Mouse (Mus musculus) hindbrain, postnatal 0 days (tissue): ENCODE measurements at regions not wholly inside any gene's neighbourhood (a gene's known extent, or its start where the extent isn't known, plus 50 kb on each side); places are given as distances from the start of the nearest gene placed in this dataset.

Experiments used
- ATAC-seq: fragments of 200-750 bp; cut with Nextera tagmentation; 2 replicates; pipeline ENCODE4 v1.8.0; 2017; ENCODE audit warnings: mild to moderate bottlenecking, moderate TSS enrichment, moderate library complexity
- DNase-seq: peaks from one replicate; pipeline ENCODE4 v3.0.0-alpha.2; 2015; ENCODE audit warnings: low spot score
- H3K27ac ChIP-seq: fragments of 300-500 bp; sonication (generic); 2 replicates; pipeline ENCODE4 v1.5.1; 2014; ENCODE audit warnings: mild to moderate bottlenecking
- H3K27me3 ChIP-seq: fragments of 300-500 bp; sonication (generic); 2 replicates; pipeline ENCODE4 v1.6.1; 2014; ENCODE audit warnings: low read length, mixed read lengths; ENCODE audit not compliant: insufficient read depth
- H3K36me3 ChIP-seq: fragments of 300-500 bp; sonication (generic); 2 replicates; pipeline ENCODE4 v1.6.1; 2014; ENCODE audit warnings: low read length, mixed read lengths; ENCODE audit not compliant: insufficient read depth
- H3K4me1 ChIP-seq: fragments of 300-500 bp; sonication (generic); 2 replicates; pipeline ENCODE4 v1.6.1; 2014; ENCODE audit warnings: antibody characterized with exemption, low read length, mixed read lengths; ENCODE audit not compliant: insufficient read depth
- H3K4me2 ChIP-seq: fragments of 300-500 bp; sonication (generic); 2 replicates; pipeline ENCODE4 v1.6.1; 2014; ENCODE audit warnings: low read depth, mild to moderate bottlenecking, low read length, moderate library complexity, mixed read lengths
- H3K4me3 ChIP-seq: fragments of 300-500 bp; sonication (generic); 2 replicates; pipeline ENCODE4 v1.5.1; 2014; ENCODE audit warnings: low read length
- H3K9ac ChIP-seq: fragments of 300-500 bp; sonication (generic); replicated peaks from 2 replicates; pipeline ENCODE4 v1.6.1; 2014; ENCODE audit warnings: mild to moderate bottlenecking, low read length, moderate library complexity, mixed read lengths
- H3K9me3 ChIP-seq: fragments of 300-500 bp; sonication (generic); 2 replicates; pipeline ENCODE4 v1.6.1; 2016; ENCODE audit warnings: low read length, mixed read lengths
- CTCF ChIP-seq: IDR thresholded peaks from 2 replicates; pipeline ENCODE4 v1.5.1; 2016; ENCODE audit warnings: antibody characterized with exemption, control low read depth, low read depth
- WGBS: fragments of 180-500 bp; shearing (Covaris S2); extraction: QIAGEN DNeasy Blood & Tissue Kit; methylation state at CpG from one replicate; pipeline ENCODE4 v1.1.7; 2014; 5-methylcytosine and 5-hydroxymethylcytosine counted together

DNA sequence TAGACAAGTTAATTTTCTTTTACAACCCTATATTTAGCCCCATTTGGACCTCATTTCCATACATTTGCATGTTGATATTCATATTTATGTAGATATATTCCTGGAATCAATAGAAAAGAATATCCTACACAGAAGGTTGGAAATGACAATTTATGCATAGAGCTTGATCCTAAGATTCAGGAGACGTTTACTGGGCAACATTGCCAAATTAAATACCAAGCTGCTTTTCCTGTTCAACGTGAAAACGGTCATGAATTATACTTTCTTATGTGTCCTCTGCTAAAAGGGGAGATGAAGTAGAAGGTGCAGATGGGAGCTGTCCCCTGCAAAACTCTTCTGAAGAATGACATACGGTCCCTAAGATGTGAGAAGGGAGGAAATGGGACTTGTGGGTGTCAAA, 2888.9 kb upstream of the Lrrc6 start:
- DNase-seq (no peak), ATAC-seq (no peak)
- no peak overlapping the region for H3K9ac ChIP-seq
- H3K36me3 ChIP-seq: no peaks in the 10 kb centered on the region
- no peaks in the 10 kb centered on the region for H3K4me1 ChIP-seq
- no peak overlapping the region for H3K4me2 ChIP-seq
- TF ChIP-seq CTCF: no peak
- no peak overlapping the region for H3K4me3 ChIP-seq
- H3K27ac ChIP-seq: no peak overlapping the region
- WGBS: 83% methylated on average over 4 of the region's 4 CpGs
- H3K9me3 ChIP-seq: no peaks in the 10 kb centered on the region
- no peaks in the 10 kb centered on the region for H3K27me3 ChIP-seq

DNA sequence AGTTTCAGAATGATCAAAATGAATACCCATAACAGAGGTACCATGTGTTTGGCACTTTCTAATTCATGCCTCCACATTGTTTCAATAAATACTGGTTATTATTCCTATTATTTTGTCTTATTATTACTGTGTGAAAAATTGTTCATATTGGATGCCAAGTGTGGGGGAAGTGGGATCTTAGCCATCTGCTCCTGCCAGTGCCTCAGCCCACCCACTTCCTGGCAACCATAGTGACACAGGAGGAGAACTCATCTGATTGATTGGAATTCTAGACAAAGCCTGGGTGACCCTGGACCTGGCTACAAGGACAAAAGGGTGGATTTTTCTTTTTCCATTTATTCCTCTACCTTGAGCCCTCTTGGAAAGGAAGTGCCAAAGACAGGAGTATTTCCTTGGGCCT, 2886.8 kb upstream of the Lrrc6 start:
- H3K9ac ChIP-seq: no peak overlapping the region
- H3K4me1 ChIP-seq: no peaks in the 10 kb centered on the region
- DNase-seq (peak; percentile 27), ATAC-seq (no peak)
- H3K9me3 ChIP-seq: no peaks in the 10 kb centered on the region
- no peaks in the 10 kb centered on the region for H3K36me3 ChIP-seq
- H3K4me2 ChIP-seq: no peak overlapping the region
- H3K4me3 ChIP-seq: no peak overlapping the region
- TF ChIP-seq CTCF: no peak
- H3K27me3 ChIP-seq: no peaks in the 10 kb centered on the region
- no peak overlapping the region for H3K27ac ChIP-seq

DNA sequence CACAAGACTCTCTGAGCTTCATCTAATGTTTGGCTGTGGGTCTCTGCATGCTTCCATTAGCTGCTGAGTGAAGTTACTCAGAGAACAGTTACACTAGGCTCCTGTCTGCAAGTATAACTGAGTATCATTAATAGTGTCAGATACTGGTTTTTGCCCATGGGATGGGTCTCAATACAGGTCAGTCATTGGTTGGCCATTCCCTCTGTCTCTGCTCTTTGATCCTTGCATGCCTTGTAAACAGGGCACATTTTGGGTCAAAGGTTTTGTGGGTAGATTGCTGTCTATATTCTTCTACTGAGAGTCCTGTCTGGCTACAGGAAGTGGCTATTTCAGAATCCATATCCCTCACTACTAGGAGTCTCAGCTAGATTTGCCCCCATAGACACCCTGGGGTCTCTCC, 2864.7 kb upstream of the Lrrc6 start:
- Histone ChIP-seq H3K4me1 (no peaks in the 10 kb centered on the region), H3K36me3 (no peaks in the 10 kb centered on the region), H3K27ac (no peak overlapping the region), H3K9me3 (no peaks in the 10 kb centered on the region), H3K4me3 (no peak overlapping the region), H3K9ac (no peak overlapping the region), H3K27me3 (no peaks in the 10 kb centered on the region), H3K4me2 (no peak overlapping the region)
- no peak for TF ChIP-seq CTCF
- DNase-seq (no peak), ATAC-seq (no peak)

DNA sequence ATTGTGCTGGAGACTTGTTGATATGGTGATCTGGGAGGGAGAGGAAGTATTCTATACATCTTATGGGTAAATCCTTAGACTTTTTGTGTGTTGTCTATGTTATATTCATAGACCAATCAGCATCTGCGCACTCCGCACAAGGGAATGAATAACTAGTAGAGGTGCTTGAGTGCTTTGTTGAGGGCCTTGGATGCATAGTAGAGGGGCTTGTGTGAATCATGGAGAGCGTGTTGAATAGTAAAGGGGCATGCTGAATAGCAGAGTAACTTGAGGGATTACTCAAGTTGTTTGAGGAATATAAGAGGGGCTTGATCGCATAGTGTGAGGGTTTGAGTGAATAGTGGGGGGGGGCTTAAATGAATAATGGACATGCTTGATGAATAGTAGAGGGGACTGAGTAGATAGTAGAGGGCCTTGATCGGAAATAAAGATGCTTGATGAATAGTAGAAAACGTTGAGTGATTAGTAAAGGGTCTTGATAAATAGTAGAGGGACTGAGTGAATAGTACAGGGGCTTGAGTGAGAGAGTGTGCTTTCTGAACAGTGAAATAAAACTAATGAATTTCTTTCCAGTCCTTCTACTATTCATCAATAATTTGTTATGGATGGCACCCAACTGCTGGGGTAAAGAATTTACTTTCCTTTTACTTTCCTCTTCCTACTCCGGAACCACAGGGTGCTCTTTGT, 2849.5 kb upstream of the Lrrc6 start:
- H3K36me3 ChIP-seq: no peaks in the 10 kb centered on the region
- 69% methylated on average over 7 of the region's 7 CpGs for WGBS
- H3K4me2 ChIP-seq: no peak overlapping the region
- H3K27me3 ChIP-seq: no peaks in the 10 kb centered on the region
- no peaks in the 10 kb centered on the region for H3K4me1 ChIP-seq
- ATAC-seq: no peak
- no peaks in the 10 kb centered on the region for H3K9me3 ChIP-seq
- H3K4me3 ChIP-seq: no peak overlapping the region
- H3K27ac ChIP-seq: no peak overlapping the region
- TF ChIP-seq CTCF: no peak
- no peak overlapping the region for H3K9ac ChIP-seq
- no peak for DNase-seq

DNA sequence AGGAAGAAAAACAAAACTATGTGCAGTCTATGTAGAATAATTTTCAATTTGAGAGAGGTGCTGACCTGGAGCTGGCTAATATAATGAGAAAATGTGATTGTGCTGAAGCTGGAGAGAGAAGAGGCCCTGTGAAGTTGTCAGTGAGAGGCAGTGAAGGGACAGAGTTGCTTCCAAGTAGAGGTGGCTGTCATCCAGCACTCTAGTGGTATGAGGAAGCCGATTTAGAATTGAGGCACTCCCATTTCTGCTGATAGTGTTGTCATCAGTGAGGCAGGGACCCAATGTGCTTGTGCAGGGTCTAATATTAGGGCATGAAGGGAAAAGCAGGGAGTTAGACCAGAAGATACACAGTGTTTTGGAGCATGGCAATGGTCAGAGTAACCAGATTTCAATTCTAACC, 2845.4 kb upstream of the Lrrc6 start:
- Histone ChIP-seq H3K9me3 (no peaks in the 10 kb centered on the region), H3K4me2 (no peak overlapping the region), H3K4me1 (no peaks in the 10 kb centered on the region), H3K27ac (no peak overlapping the region), H3K36me3 (no peaks in the 10 kb centered on the region), H3K4me3 (no peak overlapping the region), H3K9ac (no peak overlapping the region), H3K27me3 (no peaks in the 10 kb centered on the region)
- ATAC-seq (no peak), DNase-seq (no peak)
- no peak for TF ChIP-seq CTCF
- WGBS: 76% methylated on average over 1 of the region's 1 CpGs

DNA sequence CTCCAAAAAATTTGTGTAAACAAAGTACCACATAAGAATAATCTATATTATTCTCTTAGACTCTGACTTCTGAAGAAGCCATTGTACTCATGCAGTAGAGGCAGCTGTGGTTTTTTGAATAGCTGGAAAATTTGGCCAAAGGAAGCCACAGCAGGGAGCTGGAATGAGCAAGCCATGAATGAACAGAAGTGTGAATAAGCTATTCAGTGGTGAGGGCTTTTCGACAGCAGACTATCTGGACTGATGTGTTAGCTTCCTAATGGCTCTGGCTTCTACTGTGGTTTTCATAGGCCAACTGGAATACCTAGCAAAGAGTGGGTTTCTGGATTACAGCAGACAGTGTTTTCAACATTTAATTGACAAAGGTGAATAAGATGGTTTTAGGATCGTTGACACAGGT, 2842.0 kb upstream of the Lrrc6 start:
- H3K36me3 ChIP-seq: no peaks in the 10 kb centered on the region
- no peaks in the 10 kb centered on the region for H3K27me3 ChIP-seq
- no peak overlapping the region for H3K4me2 ChIP-seq
- 41% methylated on average over 2 of the region's 2 CpGs for WGBS
- no peak for ATAC-seq
- H3K9me3 ChIP-seq: no peaks in the 10 kb centered on the region
- no peak overlapping the region for H3K9ac ChIP-seq
- no peak for TF ChIP-seq CTCF
- no peak overlapping the region for H3K4me3 ChIP-seq
- no peaks in the 10 kb centered on the region for H3K4me1 ChIP-seq
- peak; percentile 36 for DNase-seq
- no peak overlapping the region for H3K27ac ChIP-seq

DNA sequence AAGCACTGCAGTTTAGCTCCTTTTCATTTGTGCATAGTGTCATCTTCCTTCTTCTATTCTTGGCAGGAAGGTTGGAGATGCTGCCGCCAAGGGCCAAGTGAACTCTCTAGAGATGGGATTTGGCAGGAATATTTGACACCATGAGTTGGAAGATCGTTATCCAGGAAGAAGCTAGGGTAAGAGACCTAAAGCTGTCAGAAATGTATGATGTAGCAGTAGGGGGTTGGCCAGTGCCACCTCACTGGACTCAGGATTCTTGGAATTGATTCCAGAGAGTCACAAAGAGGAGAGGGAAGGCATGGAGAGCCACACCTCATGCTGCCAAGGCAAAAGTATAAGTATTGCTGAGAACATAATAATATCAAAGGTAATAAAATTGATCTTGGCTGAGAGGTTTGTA, 2835.8 kb upstream of the Lrrc6 start:
- DNase-seq (peak; percentile 30), ATAC-seq (no peak)
- WGBS: 54% methylated on average over 2 of the region's 2 CpGs
- Histone ChIP-seq H3K9ac (no peak overlapping the region), H3K27me3 (no peaks in the 10 kb centered on the region), H3K9me3 (no peaks in the 10 kb centered on the region), H3K36me3 (no peaks in the 10 kb centered on the region), H3K4me1 (no peaks in the 10 kb centered on the region), H3K4me3 (no peak overlapping the region), H3K4me2 (no peak overlapping the region), H3K27ac (no peak overlapping the region)
- TF ChIP-seq CTCF: no peak
